Mouse (Mus musculus): ENCODE results near the gene Lix1l.
"Not testable (repeated sequence)": the region's sequence is repeated elsewhere in the genome, so short reads cannot be mapped to it uniquely, and the experiment has no call there.

Lix1l gene

DNA sequence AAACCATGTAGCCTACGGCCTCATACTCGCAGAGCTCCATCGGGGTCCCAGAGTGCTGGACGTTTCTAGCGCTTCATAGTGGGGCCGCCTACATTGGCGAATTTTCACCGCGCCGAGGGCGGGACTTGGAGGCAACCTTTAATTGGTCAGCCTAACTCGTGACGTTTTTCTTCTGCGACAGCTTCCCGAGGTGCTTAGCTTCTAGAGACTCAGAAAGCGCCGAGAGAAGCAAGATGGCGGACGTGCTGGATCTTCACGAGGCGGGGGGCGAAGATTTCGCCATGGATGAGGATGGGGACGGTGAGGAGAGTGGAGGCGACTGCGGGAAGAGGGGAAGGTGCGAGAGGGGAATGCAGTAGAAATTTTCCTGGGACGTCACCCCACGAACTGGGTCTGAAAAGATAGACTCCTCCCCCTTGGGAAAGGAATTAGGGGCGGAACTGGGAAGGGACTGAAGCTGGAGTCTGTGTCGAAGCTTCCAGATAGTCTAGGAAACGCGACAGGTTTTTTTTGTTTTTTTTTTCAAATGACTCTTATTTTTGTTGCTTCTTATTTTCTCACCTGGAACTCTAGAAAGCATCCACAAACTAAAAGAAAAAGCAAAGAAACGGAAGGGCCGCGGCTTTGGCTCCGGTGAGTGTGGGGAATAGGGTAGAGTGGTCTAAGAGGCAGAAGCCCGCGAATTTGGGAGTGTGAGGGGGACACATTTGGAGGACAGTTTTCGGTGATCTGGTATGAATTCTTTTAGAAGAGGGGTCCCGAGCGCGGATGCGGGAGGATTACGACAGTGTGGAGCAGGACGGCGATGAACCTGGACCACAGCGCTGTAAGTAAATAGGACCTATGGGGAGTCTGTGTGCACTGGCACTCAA is 29.0 kb downstream of the Lix1l start, which contains the start of gene Rbm8a:
Rbm8a (plus strand) TSS at position 205 of the 872 bp plus-strand sequence.
- in situ Hi-C loops (cut with MboI, MseI), result no loop called here

DNA sequence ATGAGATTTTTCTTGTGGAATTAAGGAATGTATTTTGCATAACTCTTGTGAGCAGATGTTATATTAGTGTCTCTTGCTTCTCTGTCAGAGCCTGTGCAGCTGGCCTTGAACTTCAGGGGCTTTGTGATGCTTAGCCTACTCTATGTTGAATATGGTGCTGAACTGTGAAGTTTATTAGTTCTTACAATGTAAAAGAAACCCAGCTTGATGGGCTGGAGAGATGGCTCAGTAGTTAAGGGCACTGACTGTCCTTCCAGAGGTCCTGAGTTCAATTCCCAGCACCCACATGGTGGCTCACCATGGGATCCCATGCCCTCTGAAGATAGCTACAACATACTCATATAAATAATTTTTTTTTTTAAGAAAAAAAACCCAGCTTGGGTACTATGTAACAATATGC is 31.1 kb downstream of the Lix1l start:
- in situ Hi-C loops (cut with MboI, MseI), result no loop called here

DNA sequence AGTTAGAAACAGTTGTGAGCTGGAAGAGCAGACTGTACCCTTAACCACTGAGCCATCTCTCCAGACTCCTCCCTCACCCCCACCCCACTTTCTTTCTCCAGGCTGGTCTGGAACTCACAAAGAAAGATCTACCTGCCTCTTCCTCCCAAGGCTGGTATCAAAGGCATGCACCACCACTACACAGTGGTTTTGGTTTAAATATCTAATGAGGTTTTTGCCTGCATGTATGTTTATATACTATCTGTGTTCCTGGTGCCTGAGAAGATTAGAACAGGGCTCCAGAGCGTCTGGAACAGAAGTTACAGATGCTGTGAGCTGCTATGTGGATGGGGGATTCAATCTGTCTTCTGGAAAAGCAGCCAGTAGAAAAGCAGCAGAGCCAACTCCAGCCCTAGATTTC is 33.1 kb downstream of the Lix1l start:
- in situ Hi-C loops (cut with MboI, MseI), result no loop called here

DNA sequence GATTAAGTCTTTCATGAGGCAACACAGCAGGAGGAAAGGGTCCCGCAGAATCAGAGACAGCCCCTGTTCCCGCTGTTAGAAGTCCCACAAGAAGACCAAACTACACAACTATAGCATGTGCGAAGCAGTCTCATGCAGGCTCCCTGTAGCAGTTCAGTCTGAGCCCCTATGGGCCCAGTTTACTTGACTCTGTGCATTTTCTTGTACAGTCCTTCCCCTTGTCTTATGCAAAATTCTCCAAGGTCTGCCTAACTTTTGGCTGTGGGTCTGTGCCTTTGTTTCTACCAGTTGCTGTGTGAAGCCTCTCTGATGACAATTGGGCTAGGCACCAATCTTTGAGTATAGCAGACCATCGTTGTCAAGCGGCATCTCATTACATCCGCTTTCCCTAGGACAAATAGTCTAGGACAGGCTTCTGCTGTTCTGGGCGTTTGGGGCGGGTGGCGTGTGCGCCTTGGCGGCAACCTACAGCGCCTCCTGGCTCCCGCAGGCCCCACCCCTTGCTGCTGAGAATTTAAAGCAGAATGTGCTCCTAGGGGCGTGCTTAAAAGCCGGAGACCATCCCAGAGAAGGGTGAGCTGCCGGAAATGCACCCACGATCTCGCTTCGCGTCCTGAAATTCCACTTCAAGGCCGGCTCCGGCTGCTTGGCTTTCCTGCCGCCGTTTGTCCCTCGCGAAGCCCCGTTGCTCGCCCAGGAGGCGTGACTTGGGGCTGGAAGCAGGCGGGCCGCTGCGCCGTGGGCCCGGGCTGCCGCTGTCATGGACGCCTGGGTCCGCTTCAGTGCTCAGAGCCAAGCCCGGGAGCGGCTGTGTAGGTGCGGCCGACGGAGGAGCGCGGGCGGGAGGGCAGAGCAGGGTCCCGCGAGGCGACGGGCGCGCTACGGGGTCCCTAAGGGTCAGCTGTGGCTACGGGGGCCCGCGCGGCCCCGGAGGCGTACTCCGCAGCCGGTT is 34.3 kb downstream of the Lix1l start, which contains the start of the genes Pex11b and Gm42957:
Pex11b (plus strand) TSS at position 449 of the 952 bp plus-strand sequence.
Gm42957 (plus strand) TSS at position 547 of the 952 bp plus-strand sequence.
- in situ Hi-C loops (cut with MboI, MseI), result no loop called here

DNA sequence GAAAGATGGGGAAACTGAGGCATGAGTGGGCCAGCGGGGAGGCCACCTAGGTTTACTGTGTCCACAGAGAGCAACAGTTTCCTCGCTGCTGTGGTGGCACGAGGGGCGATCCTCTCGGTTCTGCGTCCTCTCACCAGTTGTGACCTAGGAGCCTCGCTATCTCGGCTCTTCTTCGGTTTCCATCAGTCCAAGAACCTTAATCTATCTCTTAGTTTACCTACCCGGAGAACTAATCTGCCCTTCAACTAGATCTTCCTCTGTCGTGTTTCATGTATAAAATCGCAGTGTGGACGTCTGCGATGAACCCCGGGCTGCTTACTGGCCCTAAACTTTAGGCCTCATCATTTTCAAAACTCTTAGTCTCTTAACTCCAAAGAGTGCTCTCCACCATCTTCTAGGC is 35.0 kb downstream of the Lix1l start:
- in situ Hi-C loops (cut with MboI, MseI), result no loop called here

DNA sequence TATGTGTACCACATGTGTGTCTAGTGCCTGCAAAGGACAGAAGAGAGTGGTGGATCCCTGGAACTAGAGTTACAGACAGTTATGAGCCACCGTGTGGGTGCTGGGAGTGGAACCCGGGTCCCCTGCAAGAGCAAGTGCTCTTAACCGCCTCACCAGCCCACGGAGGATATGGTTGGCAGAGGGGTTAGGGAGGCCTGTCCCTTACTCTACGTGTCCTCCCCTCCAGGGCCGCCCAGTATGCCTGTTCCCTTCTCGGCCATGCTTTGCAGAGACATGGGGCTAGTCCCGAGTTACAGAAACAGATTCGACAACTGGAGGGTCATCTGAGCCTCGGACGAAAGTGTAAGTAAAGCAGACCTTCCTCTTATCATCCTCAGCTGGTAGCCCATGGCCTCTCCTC is 35.5 kb downstream of the Lix1l start:
- in situ Hi-C loops (cut with MboI, MseI), result no loop called here

DNA sequence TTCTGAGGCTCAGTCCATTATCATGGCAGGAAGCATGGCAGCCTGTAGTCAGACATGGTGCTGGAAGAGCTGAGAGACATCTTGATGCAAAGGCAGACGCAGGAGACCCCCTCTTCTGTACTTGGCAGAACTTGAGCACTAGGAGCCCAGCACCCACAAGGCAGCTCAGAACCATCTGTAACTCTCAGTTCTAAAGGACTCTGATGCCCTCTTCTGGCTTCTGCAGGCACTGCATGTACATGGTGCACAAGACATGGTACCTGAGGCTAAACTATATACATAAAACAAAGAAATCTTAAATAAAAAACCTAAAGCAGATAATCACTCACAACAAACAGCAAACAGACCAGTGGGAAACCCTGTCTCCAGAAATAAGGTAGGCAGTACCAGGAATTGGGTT is 38.3 kb downstream of the Lix1l start:
- in situ Hi-C loops (cut with MboI, MseI), result no loop called here

DNA sequence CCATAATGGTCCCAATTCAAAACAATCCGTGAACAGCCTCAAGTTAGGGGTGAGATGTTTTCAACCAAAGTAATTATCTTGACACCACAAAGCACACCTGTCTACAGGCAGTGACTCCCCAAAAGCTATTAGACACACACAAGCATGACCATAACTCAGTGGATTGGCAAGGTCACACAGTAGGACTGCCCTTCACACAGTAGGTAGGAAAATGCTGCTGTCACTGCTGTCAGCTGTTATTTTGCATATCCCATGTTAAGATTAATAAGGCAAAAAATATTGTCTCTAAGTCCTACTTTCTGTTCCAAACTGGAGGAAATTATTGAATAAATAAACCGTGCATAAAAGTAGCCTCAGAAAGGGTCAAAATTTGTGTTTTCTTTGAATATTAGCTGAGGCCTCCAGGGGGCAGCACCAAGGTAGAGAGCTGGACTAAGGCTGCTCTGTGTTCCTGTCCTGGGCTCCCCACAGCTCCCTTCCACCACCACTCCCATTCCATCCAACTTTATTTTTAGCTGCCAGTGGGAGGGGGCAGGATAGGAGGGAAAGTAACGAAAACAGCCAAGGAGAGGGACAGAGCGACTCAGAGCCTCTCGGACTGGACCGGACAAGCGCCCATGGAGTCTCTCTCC is 44.2 kb downstream of the Lix1l start, which contains the start of gene Itga10:
Itga10 (plus strand) TSS at position 567 of the 632 bp plus-strand sequence.
- in situ Hi-C loops (cut with MboI, MseI), result no loop called here

DNA sequence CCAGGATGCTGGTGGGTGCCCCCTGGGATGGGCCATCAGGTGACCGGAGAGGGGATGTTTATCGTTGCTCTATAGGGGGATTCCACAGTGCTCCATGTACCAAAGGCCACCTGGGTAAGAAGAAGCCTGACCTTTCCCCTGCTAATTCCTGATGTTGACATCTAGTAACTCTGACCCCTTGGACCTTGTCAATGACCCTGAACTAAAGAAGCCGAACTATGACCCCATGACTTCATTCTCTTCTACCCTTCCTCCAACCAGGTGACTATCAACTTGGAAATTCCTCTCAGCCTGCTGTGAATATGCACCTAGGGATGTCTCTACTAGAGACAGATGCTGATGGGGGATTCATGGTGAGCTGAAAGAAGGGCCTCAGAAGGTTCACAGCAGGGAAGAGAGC is 46.4 kb downstream of the Lix1l start:
- in situ Hi-C loops (cut with MboI, MseI), result no loop called here

DNA sequence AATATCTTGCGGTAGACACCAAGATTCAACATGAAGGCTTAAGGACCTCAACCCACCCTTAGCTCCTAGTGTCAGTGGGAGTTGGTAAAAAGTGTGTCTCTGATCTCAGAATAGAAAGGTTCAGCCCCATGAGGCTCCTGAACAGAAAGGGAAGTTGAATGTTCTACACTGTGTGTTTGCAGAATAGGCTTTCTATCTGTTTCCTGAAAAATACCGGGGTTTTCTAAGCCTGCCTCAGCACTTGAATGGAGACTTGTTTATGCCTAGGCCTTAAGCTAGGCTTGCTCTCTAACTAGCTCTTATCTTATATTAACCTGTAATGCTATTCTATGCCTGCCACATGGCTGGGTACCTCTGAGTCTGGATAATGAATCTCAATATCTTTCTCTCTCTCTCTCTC is 60.0 kb downstream of the Lix1l start:
- in situ Hi-C loops (cut with MboI, MseI), result no loop called here

DNA sequence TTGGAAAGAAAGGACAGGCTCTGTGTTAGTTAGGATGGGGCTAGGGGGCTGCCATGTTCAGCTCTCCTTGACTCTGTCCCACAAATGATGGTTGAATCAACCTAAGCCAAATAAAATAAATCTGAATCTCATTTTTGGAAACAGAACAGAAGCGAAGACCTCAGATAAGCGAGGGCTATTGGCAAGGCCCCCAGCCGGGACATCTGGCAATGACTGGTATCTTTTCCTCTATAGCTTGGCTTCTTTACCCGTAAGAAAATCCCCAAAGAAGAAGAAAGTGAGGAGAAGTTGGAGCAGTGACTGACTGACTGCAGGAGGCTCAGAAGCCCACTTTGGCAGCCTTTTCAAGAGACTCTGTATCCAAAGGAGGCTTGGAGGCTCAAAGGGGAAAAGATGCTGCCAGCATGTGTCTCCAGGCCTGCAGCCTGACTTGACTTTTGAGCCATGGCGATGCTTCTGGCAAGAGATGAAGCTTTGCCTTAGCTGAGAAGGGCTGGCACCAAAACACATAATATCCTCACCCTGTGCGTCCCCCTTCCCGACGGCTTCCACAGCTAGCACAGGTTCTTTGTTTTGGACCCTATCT is 61.9 kb downstream of the Lix1l start:
- in situ Hi-C loops (cut with MboI, MseI), result no loop called here

DNA sequence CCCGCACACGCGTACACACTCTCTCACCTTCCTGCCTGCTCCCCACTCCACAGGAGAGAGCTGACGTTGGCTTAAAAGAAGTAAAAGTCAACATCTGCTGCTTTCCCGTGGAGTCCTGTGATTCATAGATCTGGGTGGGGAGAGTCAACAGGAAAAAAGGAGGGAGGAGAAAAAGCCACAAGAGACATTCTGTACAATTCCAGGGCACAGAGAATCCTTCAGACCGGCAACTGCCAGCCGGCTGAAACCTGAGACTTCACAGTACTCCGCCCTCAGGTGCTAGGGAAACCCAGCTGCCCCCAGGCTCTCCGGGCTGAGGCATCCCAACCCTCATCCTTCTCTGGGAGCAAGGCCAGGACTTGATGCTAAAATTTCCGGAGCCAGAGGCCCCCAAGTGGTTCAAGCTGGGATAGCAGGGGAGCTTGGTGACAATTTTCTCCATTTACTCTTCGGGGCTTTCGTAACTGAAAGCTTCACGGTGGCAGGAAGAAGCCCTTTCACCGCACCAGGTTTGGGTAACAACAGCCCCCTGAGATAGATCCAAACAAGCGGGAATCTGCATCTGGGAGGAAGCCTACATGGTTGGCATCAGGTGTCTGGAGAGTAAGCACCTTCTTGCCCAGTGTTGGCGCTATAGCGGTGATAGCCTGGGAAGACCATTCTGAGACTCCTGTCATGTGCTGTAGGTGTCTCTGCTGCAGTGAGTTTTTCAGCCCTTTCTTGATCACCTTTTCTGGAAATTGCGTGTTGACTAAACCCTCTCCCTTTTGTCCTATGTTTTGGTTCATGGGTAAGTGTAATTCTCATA is 62.7 kb downstream of the Lix1l start:
- in situ Hi-C loops (cut with MboI, MseI), result no loop called here

DNA sequence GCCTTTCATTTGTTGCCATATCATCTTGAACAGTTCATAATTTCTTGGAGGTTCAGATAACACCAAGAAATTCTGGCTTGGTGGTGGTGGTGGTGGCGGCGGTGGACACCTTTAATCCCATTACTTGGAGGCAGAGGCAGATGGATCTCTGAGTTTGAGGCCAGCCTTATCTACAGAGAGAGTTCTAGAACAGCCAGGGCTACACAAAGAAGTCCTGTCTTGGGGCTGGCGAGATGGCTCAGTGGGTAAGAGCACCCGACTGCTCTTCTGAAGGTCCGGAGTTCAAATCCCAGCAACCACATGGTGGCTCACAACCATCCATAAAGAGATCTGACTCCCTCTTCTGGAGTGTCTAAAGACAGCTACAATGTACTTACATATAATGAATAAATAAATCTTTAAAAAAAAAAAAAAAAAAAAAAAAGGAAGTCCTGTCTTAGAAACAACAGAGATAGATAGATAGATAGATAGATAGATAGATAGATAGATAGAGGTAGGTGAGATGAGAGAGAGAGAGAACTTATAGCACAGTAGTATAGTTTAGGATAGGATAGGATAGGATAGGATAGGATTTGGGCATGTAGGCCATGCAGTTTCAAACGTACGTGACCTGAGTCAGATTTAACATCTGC is 64.9 kb downstream of the Lix1l start:
- in situ Hi-C loops (cut with MboI, MseI), result not testable (repeated sequence)

DNA sequence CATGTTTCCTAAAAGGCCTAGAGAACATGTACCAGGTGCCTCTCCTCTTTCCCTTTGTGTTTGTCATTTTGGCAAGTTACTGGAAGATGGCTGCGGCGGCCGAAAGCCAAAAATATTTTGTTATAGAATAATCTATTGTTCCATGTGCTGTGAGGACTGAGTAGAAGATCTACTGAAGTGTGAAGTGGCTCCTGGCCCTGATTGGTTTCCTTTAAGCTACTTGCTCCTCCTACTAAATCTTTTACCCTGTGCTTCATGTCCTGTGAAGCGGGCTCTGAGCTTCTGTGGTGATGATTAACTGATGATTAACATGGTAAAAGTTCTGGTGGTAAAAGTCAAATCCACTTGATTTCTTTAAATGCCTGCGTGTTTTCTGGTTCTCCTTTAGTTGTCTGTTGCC is 66.0 kb downstream of the Lix1l start:
- in situ Hi-C loops (cut with MboI, MseI), result no loop called here

DNA sequence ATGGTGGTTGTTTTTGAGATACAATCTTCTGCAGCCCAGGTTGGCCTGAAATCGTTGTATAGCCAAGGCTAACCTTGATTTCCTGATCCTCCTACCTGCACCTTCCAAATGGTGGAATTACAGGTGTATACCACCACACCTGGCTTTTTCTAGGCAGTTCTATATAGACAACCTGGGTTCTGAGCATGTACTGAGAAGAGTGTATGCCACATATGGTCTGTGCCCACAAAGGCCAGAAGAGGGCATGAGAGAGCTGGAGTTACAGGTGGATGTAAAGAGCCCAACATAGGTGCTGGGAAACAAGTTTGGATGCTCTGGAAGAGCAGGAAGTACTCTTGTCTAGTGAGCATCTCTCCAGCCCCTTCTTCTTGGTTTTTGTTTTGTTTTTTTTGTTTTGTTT is 66.4 kb downstream of the Lix1l start:
- in situ Hi-C loops (cut with MboI, MseI), result no loop called here

DNA sequence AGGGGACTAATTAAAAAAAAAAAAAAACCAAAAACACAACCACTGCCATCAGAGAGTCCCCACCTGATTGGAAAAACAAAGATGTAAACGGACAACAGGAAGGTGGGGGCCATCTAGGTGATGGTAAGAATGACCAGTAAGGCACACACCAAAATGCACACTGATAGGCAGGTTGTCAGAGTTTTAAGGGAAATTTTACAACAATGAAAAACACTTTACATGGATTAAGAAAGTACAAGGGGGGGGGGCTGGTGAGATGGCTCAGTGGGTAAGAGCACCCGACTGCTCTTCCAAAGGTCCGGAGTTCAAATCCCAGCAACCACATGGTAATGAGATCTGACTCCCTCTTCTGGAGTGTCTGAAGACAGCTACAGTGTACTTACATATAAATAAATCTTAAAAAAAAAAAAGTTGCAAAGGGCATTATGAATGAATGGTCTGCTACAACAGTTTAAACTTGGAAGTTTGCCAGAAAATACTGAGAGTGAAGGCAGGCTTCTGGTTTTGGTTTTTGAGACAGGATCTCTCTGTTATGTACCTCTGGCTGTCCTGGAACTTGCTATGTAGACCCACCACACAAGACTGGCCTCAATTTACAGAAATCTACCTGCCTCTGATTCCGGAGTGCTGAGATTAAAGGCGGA is 67.6 kb downstream of the Lix1l start:
- in situ Hi-C loops (cut with MboI, MseI), result no loop called here

DNA sequence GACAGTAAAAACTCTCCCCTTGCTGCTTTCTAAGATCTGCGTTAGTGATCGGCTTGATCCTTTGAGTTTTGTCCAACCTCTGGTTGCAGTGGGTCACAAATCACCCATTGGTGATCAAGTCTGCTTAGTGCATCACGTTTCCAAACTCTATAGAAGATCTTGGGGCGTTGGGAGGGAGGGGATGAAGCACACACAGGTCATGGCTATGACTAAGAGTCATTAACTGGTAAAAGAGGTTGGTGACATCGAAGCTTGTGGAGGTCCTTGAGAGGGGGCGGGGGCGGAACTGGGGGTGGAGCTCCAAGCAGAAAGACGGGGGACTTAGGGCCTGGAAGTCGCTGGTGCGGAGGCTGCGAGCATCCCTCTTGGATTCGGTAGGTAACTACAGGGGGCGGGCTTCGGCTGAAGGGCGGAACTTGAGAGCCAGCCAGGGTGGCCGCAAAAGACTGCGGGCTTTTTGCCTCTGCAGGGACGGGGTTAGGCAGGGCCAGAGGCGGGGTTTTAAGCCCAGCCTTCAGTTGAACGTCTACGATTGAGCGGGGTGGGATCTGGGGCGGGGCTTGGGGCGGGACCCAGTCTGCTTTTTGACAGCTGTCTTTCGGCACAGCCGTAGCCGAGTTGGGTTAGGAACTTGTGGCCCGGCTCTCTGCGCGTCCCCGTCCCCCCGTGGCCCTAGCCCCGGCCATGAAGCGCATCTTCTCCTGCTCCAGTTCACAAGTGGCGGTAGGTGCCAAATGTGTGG is 68.9 kb downstream of the Lix1l start, which contains the start of gene Ankrd35:
Ankrd35 (plus strand) TSS at position 405 of the 742 bp plus-strand sequence.
- in situ Hi-C loops (cut with MboI, MseI), result no loop called here

DNA sequence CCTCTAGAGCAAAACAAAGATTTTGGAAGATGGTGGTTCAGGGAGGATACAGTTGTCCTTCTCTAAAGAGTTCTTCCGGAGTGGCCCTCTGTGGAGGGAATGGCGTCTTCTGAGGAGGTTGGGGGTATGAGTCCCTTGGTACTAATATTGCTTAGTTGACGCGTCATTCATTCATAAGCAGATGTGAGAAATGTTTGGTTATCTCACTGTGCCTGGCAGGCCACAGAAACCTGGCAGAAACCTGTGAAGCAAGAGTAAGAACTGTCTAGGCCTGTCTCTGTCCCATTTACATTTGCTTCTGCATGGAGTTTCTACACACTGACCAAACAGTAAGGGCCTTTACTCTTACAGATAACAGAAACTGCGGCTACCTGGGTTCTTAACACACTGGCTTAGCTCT is 70.6 kb downstream of the Lix1l start:
- in situ Hi-C loops (cut with MboI, MseI), result no loop called here

DNA sequence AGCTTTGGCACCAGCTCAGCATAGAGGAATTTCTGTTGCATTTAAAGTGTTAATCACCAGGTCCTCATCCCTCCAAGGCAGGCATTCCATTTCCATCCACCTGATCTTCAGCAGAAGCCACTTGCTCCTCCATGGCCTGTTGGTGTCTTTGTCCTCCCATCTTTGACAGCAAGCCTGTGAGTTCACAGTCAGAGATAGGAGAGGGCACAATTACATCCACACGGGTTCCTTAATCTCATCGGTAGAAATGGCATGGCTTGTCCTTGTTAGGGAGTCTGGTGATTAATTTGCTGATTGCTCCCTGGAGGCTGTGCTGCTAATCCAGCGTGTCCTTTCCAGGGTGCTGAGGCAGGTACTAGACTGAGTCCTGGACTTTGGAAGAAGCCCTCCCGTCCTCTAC is 72.6 kb downstream of the Lix1l start:
- in situ Hi-C loops (cut with MboI, MseI), result no loop called here
